Mouse (Mus musculus) E14TG2a.4 (cell line): ENCODE measurements around the gene Zfand3.

Experiments used
- CTCF ChIP-seq: conservative IDR thresholded peaks from 2 replicates; pipeline ENCODE4 v1.5.1; 2014; ENCODE audit warnings: low read length
- NANOG ChIP-seq: IDR thresholded peaks from 2 replicates; pipeline ENCODE4 v1.6.1; 2014; ENCODE audit warnings: borderline replicate concordance, low read length, mixed read lengths

GRCm38 (mm10) chr17:30046654-30047053 lies 42.1 kb downstream of the Zfand3 start:
- TF ChIP-seq CTCF (no peak), NANOG (no peak)
